Mouse (Mus musculus) ES-Bruce4 (cell line): ENCODE measurements around the gene Gpc6.

Experiments used
- CTCF ChIP-seq: IDR thresholded peaks from one replicate; pipeline ENCODE4 v1.8.1; 2011; ENCODE audit warnings: low read depth, low read length
- EP300 ChIP-seq: IDR thresholded peaks from 2 replicates; pipeline ENCODE4 v1.6.1; 2011; ENCODE audit warnings: low read depth, low read length; ENCODE audit not compliant: insufficient read depth
- POLR2A ChIP-seq: IDR thresholded peaks from one replicate; pipeline ENCODE4 v1.8.1; 2011; ENCODE audit warnings: low read length; ENCODE audit not compliant: insufficient read depth

GRCm38 (mm10) chr14:117651938-117652337 lies 726.8 kb downstream of the Gpc6 start:
- TF ChIP-seq POLR2A (no peak), EP300 (no peak), CTCF (no peak)
